Mouse (Mus musculus): ENCODE data around the gene Zfp366.
A peak's percentile ranks its signal among the peaks of the same experiment; 100 is the strongest.

Gene Zfp366

DNA sequence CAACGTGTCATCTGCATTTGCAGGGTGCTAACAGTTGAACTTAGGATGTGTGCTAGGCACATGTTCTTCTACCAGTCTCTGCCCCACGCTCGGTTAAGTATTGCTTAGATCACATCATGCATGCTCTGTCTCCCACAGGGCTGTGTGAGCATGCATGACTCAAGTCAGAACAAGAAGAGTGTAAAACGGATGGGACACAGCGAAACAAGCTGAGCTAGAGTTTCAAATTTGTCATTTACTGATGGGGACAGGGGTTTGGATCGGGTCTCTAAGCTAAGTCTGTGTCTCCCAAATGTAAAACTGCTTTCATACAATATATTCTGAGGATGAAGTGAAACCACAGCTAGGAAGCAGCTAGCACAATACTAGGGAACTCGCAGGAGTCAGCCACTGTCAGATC lies 2.2 kb downstream of the Zfp366 start:
- DNase-seq = no peak

- no peak for DNase-seq
These were observed 2.8 kb downstream of the Zfp366 start for GRCm38 (mm10) chr13:99187456-99187855.

DNA sequence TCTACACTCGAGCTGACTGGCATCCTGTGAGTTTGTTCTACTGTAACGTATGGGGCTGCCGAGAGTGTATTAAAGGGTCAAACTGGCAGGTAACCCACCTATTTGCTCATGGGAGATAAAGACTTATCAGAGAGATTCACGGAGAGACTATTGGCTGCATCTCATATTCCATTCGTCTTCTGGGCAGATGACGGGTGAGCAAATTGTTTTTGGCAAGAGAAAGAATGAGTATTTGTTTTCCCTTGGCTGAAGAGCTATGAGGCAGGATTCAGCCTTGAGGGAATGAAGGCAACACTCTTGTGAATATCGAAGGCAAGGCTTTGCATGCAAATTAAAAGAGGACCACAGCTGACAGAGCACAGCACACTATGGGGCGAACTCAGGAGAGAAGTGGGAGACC lies 4.0 kb downstream of the Zfp366 start:
- DNase-seq = no peak

DNA sequence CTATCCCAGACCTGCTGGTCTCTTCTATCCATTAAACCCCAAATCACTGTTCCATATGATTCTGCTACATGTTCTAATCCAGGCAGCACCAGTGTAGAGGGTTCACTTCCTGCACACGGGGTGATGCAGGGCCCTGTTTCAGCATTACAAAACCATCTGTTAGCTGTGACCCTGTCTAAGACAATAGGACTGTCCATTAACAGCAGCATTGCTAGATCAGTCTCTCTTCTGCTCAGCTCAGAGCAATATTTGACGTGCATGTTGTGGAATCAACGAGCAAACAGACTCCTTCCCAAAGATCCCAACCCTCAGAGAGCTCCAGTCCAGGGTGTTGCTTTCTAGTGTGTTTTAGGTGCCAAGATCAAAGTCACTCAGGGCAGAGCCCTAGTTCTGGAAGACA lies 5.0 kb downstream of the Zfp366 start:
- no peak for DNase-seq

DNA sequence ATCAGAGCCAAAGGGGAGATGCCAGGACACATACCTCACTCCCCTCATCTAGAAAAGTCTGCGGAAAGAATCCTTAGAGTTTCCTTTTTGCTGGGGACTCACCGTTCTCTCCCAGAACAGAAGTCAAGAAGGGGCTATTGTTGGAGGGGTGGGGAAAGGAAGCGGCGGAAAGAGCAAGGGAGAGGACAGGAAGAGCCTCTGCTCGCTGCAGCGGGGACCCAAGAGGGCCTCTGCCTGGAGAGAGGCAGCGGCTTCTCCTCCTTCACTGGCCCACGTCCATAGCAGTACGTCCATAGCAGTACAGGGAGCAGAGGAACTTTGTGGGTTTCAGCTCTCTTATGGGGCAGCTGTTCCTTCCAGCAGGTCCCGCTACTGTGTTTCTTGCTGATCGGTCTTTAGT lies 5.8 kb downstream of the Zfp366 start:
- DNase-seq = peak; percentile 40

GRCm38 (mm10) chr13:99191063-99191462 lies 6.4 kb downstream of the Zfp366 start:
- DNase-seq = no peak

- DNase-seq = no peak
These were observed 11.7 kb downstream of the Zfp366 start for GRCm38 (mm10) chr13:99196314-99196713.

DNA sequence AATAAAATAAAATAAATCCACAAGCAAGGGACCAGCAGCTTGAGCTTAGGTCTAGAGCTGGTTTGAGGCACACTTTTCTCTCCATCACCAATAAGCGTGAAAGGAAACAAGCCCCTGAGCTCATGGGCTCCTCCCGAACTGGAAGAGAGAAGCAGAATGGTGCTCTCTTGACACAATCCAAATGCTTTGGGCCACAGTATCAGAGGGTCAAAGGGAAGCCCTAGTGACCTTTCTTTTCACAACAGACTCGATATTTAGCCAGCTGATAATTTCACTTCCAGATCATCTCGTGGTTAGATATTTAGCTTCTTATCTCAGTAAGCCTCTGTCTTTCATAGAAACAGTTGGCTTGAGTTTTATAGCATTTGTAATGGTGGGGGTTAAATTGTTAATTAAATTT lies 12.2 kb downstream of the Zfp366 start:
- DNase-seq = peak; percentile 61

DNA sequence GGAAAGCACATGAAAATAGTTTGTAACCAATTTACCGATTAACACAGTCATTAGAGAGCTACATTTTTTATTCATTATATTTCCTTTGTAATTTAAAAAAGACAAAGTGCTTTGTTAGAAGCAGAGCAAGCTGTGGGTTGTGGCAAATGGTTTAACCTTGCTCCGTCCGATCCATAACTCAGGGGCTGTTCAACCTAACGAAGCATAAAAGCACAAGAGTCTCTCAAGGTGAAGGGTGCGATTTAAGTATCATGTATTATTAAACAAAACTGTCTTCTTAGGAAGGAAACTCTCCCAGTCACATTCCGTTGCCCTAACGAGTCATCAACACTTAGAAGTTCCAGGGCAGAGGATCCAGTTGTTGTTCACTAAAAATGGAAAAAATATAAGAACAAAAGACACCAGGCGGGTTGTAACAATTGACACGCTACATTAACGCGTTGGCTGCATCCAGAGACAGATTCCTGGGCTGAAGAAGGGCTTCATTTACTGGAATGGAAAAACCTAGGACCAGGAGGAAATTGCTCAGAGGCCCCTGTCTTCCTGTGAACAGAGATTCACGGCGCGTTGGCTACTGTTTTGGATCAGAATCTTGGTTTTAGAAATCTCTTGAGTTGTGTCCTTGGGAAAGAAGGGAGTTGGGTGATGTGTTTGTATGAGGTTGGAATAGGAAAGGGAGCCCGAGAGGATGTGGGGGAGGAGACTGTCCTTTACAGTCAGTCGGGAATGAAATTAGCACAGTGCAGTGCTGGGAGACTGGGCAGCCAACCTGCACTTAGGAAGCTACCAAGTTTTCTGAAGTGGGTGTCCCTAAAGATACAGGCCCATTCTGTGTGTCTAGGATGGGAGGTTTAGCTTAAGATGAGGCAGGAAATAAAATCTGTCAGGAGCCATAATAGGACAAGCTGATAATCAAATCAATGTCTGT lies 17.3 kb downstream of the Zfp366 start:
- no peak for DNase-seq

GRCm38 (mm10) chr13:99207214-99207613 lies 22.6 kb downstream of the Zfp366 start:
- no peak for DNase-seq

DNA sequence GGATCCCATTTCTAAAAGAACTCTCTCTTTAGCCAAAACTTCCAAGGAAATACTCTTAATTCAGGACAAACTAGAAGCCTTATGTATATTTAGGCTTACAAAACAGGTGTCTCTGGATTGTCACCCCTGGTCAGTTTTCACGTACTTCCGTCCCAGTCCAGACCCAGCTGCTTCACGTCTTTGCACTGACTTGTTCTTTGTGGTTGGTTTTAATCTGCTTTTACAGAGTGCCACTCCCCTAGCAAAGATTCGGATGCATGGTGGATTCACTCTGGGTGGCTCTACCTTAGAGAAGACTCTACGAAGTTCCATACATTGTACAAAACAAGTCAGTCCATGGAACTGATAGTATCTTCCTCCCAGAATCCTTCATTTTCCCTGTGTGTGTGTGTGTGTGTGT lies 25.2 kb downstream of the Zfp366 start:
- no peak for DNase-seq

DNA sequence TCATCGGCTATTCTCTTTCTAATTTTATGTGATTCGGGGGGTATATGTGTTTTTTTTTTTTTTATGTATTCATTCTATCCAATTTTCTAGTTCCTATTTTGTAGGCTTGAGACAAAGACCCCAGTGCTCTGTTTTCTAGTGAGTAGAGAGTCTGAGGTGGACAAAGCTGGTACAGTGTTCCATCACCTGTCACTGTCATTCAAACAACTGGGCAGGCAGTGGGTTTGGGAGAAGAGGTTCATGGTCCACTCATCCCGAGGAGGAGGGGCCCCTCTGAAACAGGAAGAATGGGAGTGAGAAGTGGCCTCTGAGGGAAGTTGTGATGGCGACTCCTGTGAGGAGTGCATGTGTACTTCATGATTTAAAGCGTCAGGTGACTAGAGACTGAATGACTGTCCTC lies 26.2 kb downstream of the Zfp366 start:
- DNase-seq = no peak

DNA sequence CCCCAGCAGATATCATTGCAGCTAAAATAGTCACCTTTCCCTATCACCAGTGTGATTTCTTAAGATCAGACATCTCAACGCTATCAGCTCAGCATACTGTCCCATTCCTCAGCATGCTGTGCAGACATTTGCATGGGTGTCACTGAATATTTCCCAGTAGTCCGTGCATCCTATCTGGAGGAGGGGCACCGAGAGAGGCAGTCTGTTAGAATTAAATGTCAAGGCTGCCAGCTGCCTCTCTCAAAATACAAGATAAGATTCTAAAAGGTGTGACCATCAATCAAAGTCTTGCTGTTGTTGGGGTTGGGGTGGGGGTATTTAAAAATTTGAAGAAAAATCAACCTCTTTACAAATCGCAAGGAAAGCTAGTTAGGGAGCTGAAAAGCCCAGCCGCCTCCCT lies 28.4 kb downstream of the Zfp366 start:
- no peak for DNase-seq

DNA sequence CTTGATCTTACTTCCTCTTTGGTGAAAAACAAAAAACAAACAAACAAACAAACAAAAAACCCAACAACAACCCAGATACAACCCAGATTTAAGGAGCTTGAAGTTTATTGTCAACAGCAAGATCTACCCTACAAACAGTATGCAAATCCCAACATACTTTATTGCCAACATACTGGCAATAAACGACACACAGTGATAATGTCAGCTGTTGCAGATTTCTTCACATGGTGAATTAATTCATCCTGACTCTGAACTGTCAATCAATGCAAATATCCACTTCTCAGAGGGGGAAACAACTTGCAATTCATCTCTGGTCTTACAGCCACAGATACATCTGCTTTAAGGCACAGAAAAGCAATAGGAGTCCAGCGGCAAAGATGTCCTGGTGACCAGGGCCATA lies 31.4 kb downstream of the Zfp366 start:
- DNase-seq = no peak

GRCm38 (mm10) chr13:99217984-99218383 lies 33.4 kb downstream of the Zfp366 start:
- DNase-seq = peak; percentile 38

DNA sequence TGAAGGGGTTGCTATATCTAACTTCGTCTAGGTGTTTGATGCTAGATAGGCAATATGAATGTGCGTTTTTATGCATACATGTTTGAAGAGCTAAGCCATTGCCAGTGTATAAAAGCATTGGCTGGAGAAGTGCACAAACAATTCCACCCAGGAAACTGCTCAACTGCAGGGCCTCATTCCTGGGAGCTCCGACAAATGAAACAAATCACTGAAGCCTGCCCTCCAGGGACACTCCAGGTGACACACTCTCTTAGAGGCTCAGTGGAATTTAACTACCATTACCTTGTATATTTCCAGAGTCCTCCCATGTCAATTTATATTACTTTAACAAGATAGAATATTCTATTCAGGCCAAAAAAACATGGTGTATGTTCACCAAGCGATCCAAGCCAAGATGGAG lies 35.0 kb downstream of the Zfp366 start:
- no peak for DNase-seq

DNA sequence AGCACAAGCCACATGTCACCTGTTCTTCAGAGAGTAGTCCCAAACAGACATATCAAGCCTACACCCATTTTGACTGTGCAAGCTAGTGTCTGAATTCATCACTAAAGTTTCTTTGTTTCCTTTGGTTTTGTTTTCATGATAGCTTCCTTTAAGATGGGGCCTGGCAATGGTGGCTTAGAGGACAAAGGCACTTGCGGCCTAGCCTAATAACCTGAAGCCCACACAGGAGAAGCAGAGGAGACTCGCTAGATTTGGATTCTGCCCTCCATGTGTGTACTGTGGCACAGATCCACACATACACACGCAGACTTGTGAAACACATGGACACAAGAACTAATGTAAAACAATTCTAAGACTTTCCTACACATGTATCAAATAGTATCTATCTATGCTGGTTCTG lies 37.4 kb downstream of the Zfp366 start:
- no peak for DNase-seq

DNA sequence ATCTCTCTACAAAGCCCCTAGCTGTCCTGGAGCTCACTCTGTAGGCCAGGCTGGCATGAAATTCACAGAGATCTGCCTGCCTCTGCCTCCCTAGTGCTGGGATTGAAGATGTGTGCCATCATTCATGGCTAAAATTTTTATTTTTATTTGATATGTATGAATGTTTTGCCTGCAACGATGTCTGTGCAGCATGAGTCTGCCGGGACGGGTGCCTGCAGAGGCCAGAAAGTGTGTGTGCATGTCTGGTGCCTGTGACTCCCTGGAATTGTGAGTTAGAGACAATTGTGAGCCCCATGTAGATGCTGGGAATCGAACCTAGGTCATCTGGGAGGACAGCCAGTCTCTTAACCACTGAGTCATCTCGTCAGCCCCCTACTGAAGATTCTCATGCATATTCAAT lies 37.9 kb downstream of the Zfp366 start:
- DNase-seq = no peak

GRCm38 (mm10) chr13:99223321-99223884 lies 38.8 kb downstream of the Zfp366 start:
- DNase-seq = no peak

DNA sequence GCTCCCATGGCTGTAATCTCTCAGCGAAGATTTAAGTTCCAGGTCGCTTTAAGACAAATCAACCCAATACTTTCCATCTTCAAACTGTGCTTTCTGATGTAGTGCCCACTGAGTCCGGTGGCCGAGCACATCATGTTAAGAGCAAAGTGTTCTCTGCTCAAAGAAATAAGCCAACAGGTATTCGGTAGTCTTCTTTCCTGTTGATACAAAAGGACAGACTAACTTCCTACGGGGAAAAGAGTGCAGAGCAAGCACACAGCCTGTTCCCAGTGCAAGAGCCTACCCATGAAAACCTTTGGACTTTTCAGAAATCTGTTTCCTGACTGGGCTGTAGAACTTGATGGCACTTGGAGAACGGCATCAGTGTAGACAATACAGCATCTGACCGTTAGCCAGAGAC lies 39.3 kb downstream of the Zfp366 start:
- no peak for DNase-seq

DNA sequence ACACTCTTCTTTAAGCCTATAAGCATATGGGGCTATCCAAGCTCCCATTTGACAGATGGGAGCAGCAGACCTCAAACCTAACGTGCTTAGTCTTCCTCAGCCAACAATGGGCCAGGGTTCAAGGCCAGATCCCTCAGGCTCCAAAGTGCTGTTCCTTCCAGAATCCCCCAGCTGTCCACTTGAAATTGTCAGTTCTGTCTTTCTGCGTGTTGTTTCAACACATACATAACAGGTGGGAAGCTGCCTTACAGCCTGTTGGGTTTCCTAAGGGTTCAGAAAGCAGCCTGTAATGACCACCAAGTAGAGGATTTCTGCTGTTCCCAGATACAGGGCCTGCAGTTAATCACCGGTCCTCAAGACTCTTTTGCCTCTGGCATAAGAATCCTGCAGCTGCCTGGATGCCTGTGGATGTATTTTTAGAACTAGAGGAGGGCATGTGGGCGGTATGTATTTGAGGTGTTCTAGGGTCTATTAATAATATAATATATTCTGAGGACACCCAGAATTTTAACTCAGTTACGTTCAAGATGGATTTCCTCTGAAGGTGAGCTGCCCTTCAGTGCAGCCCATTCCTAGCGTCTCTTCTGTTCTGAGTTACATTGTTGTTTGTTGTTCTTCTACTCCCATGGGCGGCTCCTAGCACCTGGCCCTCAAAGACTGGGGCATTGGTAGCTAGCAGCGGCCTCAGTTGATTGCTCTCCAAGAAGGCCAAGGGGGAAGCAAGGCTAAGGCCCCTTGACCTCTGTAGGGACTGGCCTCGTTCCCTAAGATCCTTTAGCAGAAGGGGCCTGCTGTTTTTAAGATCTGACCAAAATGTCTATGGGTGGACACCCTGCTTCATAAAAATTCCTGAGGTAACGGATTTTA lies 41.0 kb downstream of the Zfp366 start:
- DNase-seq = no peak

- no peak for DNase-seq
These were observed 42.2 kb downstream of the Zfp366 start for GRCm38 (mm10) chr13:99226809-99227208.

DNA sequence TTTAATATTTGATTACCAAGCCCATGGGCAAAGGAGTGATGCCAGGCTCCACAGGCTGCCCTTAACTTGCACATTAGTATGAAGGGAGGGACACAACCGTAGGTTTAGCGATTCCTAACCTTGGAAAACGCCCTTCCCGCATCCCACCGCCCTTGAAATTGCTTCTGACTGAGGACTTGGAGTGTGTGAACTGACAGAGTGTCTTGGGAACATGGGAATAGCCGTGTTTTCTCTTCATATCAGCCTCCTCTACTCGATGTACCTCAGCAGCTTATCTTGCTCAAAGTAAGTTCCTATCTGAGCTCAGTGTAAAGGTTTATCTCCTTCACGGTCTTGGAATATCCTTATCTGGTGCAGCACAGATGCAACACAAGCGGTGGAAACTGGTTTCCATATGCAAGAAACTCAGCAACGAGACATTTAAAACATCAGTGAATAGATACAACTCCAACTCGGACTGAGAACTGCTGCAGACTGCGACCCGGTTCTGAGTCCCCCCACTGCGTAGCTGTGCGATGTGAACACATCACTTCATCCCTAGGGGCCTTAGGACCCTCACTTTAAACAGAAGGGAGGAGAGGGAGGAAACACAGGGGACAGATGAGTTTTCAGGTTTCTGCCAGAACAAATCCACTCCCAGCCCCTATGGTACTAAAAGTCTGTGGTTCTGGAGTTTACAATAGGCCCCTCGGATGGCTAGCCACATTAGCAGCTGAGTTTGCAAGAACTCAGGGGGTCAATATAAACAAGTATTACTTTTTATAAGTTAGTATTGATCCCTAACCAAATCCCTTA lies 43.0 kb downstream of the Zfp366 start:
- no peak for DNase-seq

All from kidney, adult 9 months (tissue).